Mouse (Mus musculus) stomach, embryonic 16.5 days (tissue): ENCODE data around the gene Fgd1. TPM values are rescaled to one million over a fixed set of nuclear protein-coding genes. Genes with fewer than 3 reads are reported as not detected.

Experiments
- ATAC-seq: fragments of 200-750 bp; cut with Nextera tagmentation; 2 replicates; pipeline ENCODE4 v1.8.0; 2017; ENCODE audit warnings: moderate number of reproducible peaks, moderate TSS enrichment; ENCODE audit not compliant: insufficient read depth, low FRiP score
- H3K27ac ChIP-seq: fragments of 300-500 bp; sonication (generic); 2 replicates; pipeline ENCODE4 v1.5.1; 2014; ENCODE audit warnings: low read length
- H3K27me3 ChIP-seq: fragments of 300-500 bp; sonication (generic); 2 replicates; pipeline ENCODE4 v1.6.1; 2014; ENCODE audit warnings: low read length, control low read depth, mixed read lengths; ENCODE audit not compliant: control insufficient read depth, insufficient read depth
- H3K36me3 ChIP-seq: fragments of 300-500 bp; sonication (generic); 2 replicates; pipeline ENCODE4 v1.6.1; 2014; ENCODE audit warnings: low read length; ENCODE audit not compliant: control insufficient read depth, insufficient read depth
- H3K4me1 ChIP-seq: fragments of 300-500 bp; sonication (generic); 2 replicates; pipeline ENCODE4 v1.6.1; 2014; ENCODE audit warnings: low read length, control low read depth, mixed read lengths; ENCODE audit not compliant: control insufficient read depth, insufficient read depth
- H3K4me2 ChIP-seq: fragments of 300-500 bp; sonication (generic); 2 replicates; pipeline ENCODE4 v1.6.1; 2014; ENCODE audit warnings: low read depth, low read length, mixed read lengths
- H3K4me3 ChIP-seq: fragments of 300-500 bp; sonication (generic); replicated peaks from 2 replicates; pipeline ENCODE4 v1.5.1; 2014; ENCODE audit warnings: mild to moderate bottlenecking, low read length
- H3K9ac ChIP-seq: fragments of 300-500 bp; sonication (generic); 2 replicates; pipeline ENCODE4 v1.6.1; 2014; ENCODE audit warnings: low read length
- H3K9me3 ChIP-seq: fragments of 300-500 bp; sonication (generic); replicated peaks from 2 replicates; pipeline ENCODE4 v1.6.1; 2016; ENCODE audit warnings: low read length, control low read depth; ENCODE audit not compliant: control insufficient read depth
- WGBS: fragments of 180-500 bp; shearing (Covaris S2); extraction: QIAGEN DNeasy Blood & Tissue Kit; methylation state at CpG from one replicate; pipeline ENCODE4 v1.1.7; 2014; 5-methylcytosine and 5-hydroxymethylcytosine counted together
- polyA plus RNA-seq: library from polyadenylated mRNA; unstranded; fragments of >200 nt; fragmentation: Nextera tagmentation; extraction: Ambion mirVana; gene quantifications from 2 replicates; pipeline ENCODE4 v1.2.1, GENCODE M21; 2015

Gene Fgd1
- polyA plus RNA-seq, result 5.5 and 6.7 TPM in 2 replicates

GRCm38 (mm10) chrX:151045850-151046249 is at the start of gene Fgd1:
Gene Fgd1 (plus strand): TSS chrX:151046150.
- peak within 1 kb of the TSS; percentile 52 for H3K4me2 ChIP-seq
- no peaks in the 10 kb centered on the region for H3K9me3 ChIP-seq
- no peak for ATAC-seq
- peak within 1 kb of the TSS; percentile 84 for H3K9ac ChIP-seq
- no peaks in the 10 kb centered on the region for H3K4me1 ChIP-seq
- H3K27ac ChIP-seq, result peak within 1 kb of the TSS; percentile 85
- 93% methylated on average over 8 of the region's 8 CpGs for WGBS
- H3K36me3 ChIP-seq, result no peaks in the 10 kb centered on the region
- H3K4me3 ChIP-seq, result peak within 1 kb of the TSS; percentile 63
- no peaks in the 10 kb centered on the region; the same call in 1 of the 2 replicates for H3K27me3 ChIP-seq

- Histone ChIP-seq H3K9ac (no peak overlapping the region), H3K27me3 (no peaks in the 10 kb centered on the region), H3K9me3 (no peaks in the 10 kb centered on the region), H3K36me3 (no peaks in the 10 kb centered on the region), H3K4me3 (no peak overlapping the region), H3K27ac (no peak overlapping the region), H3K4me2 (no peak overlapping the region), H3K4me1 (no peaks in the 10 kb centered on the region)
- WGBS, result 77% methylated on average over 3 of the region's 3 CpGs
- no peak for ATAC-seq
These were observed 49.2 kb upstream of the Fgd1 start for GRCm38 (mm10) chrX:150996775-150997174.

DNA sequence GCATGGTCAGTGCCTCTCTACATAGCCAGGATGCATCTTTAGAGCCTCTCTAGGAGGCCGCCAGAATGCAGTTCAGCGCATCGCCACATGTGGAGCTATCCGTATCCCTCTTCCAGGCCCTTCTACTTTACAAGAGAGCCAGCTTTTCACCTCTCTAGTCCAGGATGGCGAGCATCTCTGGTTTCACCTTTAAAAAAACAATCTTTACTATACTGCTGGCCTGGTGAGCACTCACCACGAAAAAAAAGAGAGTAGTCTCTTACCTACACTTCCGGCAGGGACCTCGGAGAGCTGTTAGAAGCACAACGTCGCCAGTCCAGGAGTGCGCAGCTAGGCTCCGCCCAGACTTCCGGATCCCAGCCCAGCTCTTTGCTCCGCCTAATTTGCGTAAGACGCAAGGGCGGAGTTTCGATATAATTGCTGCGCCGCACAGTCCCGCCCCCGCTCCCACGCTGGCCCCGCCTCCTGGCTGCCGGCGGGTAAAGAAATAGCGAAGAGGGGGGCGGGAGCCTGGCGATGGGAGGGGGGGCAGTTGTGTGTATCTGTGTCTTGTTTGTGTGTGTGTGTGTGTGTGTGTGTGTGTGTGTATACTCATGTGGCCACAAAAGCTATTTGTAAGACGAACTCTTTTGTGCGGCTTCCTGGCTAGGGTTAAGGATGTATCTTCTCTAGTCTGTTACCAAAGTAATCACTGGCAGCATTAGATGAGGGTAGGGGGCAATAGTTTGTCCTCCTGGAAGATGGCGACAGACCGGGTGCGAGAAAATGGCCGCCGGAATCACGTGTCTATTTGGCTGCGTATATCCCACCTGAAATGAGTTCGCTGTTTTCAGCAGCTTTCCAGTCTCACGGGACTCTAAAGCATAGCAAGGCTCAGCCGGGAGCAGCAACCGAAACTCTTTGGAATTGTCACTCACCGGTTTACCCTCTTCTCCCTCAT is 28.7 kb upstream of the Fgd1 start, which contains the start of gene Gnl3l:
Gnl3l (minus strand) TSS at position 385 of the 940 bp plus-strand sequence.
- Histone ChIP-seq H3K27ac (peak within 1 kb of the TSS; percentile 70), H3K9ac (peak within 1 kb of the TSS; percentile 68), H3K4me1 (0 out of 2 replicates have a peak, but pooled peaks cover 4% of the 10 kb centered on the region), H3K4me2 (peak within 1 kb of the TSS; percentile 61), H3K36me3 (no peaks in the 10 kb centered on the region), H3K4me3 (peak within 1 kb of the TSS; percentile 54), H3K27me3 (no peaks in the 10 kb centered on the region; the same call in 1 of the 2 replicates), H3K9me3 (no peaks in the 10 kb centered on the region)
- WGBS, result 17% methylated on average over 43 of the region's 43 CpGs
- peak; percentile 98 for ATAC-seq

DNA sequence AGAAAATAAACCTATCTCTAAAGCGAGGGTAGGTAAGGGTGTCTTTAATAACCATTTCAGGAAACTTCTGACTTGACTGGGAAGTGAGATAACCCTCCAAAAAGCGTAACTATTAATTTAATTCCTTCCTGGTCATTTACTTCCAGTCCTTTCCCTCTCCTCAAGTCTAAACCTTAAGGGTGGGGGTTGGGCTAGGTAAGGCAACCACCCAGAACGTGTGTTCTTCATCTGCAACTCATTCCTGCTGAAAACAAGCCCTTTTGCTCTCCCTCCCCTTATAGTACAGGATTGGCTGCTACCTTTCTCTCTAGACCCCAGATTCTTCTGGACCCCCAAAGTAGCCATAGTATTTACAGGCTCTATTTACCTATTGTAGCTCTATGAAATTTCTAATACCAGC is 28.1 kb upstream of the Fgd1 start:
- peak overlapping the region; percentile 51 for H3K4me2 ChIP-seq
- H3K4me3 ChIP-seq, result peak overlapping the region; percentile 54
- H3K9ac ChIP-seq, result peak overlapping the region; percentile 60
- H3K27ac ChIP-seq, result peak overlapping the region; percentile 52; the same call in 1 of the 2 replicates
- no peaks in the 10 kb centered on the region for H3K9me3 ChIP-seq
- 12% methylated on average over 3 of the region's 3 CpGs for WGBS
- no peaks in the 10 kb centered on the region for H3K36me3 ChIP-seq
- H3K27me3 ChIP-seq, result no peaks in the 10 kb centered on the region; the same call in 1 of the 2 replicates
- 0 out of 2 replicates have a peak, but pooled peaks cover 4% of the 10 kb centered on the region for H3K4me1 ChIP-seq
- ATAC-seq, result no peak

DNA sequence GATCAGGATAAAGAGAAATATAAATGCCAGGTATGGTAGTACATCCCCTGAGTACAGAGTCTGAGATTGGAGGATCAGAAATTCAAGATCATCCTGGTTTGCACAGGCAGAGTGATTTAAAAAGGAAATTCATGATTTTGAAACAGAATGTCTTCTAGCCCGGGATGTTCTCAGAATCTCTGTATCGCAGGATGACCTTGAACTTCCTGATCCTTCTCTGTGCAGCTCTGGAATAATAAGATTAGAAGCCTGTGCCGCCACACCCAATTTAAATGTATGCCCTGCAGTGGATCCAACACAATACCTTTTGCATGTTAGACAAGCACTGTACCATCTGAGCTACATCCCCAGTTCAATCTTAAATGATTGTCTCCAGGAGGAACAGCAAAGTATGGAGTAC is 27.2 kb upstream of the Fgd1 start:
- no peak overlapping the region for H3K27ac ChIP-seq
- H3K4me2 ChIP-seq, result no peak overlapping the region
- no peak overlapping the region for H3K4me3 ChIP-seq
- WGBS, result 74% methylated on average over 3 of the region's 3 CpGs
- no peaks in the 10 kb centered on the region; the same call in 1 of the 2 replicates for H3K27me3 ChIP-seq
- H3K9me3 ChIP-seq, result no peaks in the 10 kb centered on the region
- ATAC-seq, result no peak
- H3K4me1 ChIP-seq, result 0 out of 2 replicates have a peak, but pooled peaks cover 4% of the 10 kb centered on the region
- no peak overlapping the region for H3K9ac ChIP-seq
- no peaks in the 10 kb centered on the region for H3K36me3 ChIP-seq

GRCm38 (mm10) chrX:151031400-151031799 is 14.6 kb upstream of the Fgd1 start:
- WGBS, result 53% methylated on average over 3 of the region's 3 CpGs
- H3K9me3 ChIP-seq, result no peaks in the 10 kb centered on the region
- H3K9ac ChIP-seq, result no peak overlapping the region
- H3K27me3 ChIP-seq, result no peaks in the 10 kb centered on the region; the same call in 1 of the 2 replicates
- no peak for ATAC-seq
- H3K4me3 ChIP-seq, result no peak overlapping the region
- H3K4me1 ChIP-seq, result no peaks in the 10 kb centered on the region
- H3K4me2 ChIP-seq, result no peak overlapping the region
- no peak overlapping the region for H3K27ac ChIP-seq
- H3K36me3 ChIP-seq, result no peaks in the 10 kb centered on the region

GRCm38 (mm10) chrX:151041223-151041622 is 4.7 kb upstream of the Fgd1 start:
- 60% methylated on average over 5 of the region's 5 CpGs for WGBS
- no peak for ATAC-seq
- Histone ChIP-seq H3K9me3 (no peaks in the 10 kb centered on the region), H3K9ac (no peak overlapping the region), H3K4me1 (no peaks in the 10 kb centered on the region), H3K4me2 (no peak overlapping the region), H3K4me3 (no peak overlapping the region), H3K36me3 (no peaks in the 10 kb centered on the region), H3K27ac (no peak overlapping the region), H3K27me3 (no peaks in the 10 kb centered on the region; the same call in 1 of the 2 replicates)

- Histone ChIP-seq H3K4me1 (no peaks in the 10 kb centered on the region), H3K36me3 (no peaks in the 10 kb centered on the region), H3K9ac (peak overlapping the region; percentile 84; the same call in 1 of the 2 replicates), H3K4me3 (peak overlapping the region; percentile 63), H3K27ac (peak overlapping the region; percentile 85), H3K9me3 (no peaks in the 10 kb centered on the region), H3K4me2 (peak overlapping the region; percentile 52), H3K27me3 (no peaks in the 10 kb centered on the region; the same call in 1 of the 2 replicates)
- 34% methylated on average over 11 of the region's 11 CpGs for WGBS
- ATAC-seq, result 0 out of 2 replicates have a peak, but pooled peaks have one; percentile 3
These were observed 371 bp downstream of the Fgd1 start for GRCm38 (mm10) chrX:151046321-151046720.
